Mouse (Mus musculus): ENCODE measurements around the gene Sgcd. TPM values are rescaled to one million over a fixed set of nuclear protein-coding genes. Genes with fewer than 3 reads are reported as not detected.
A peak's percentile ranks its signal among the peaks of the same experiment; 100 is the strongest.

Sgcd gene
- polyA plus RNA-seq, 1 experiment from 2014 or later, result 4.4 TPM

GRCm38 (mm10) chr11:47742806-47743205 is 246.0 kb downstream of the Sgcd start:
- no peaks in the 10 kb centered on the region for H3K27me3 ChIP-seq (ENCODE audit: control insufficient read depth, insufficient read depth, low read length)
- no peaks in the 10 kb centered on the region for H3K4me1 ChIP-seq (ENCODE audit: control insufficient read depth, insufficient read depth, low read length)
- H3K27ac ChIP-seq (ENCODE audit: low read length), result no peak overlapping the region
- 53% methylated on average over 2 of the region's 2 CpGs for WGBS
- no peaks in the 10 kb centered on the region for H3K9me3 ChIP-seq (replicated peaks; ENCODE audit: control insufficient read depth, low read length)
- no peaks in the 10 kb centered on the region for H3K36me3 ChIP-seq (ENCODE audit: control insufficient read depth, insufficient read depth, low read length)
- H3K9ac ChIP-seq (ENCODE audit: low read length), result no peak overlapping the region
- ATAC-seq (ENCODE audit: insufficient read depth, low FRiP score), result no peak
- H3K4me2 ChIP-seq (ENCODE audit: low read depth, low read length), result no peak overlapping the region
- H3K4me3 ChIP-seq (replicated peaks; ENCODE audit: low read length), result no peak overlapping the region

GRCm38 (mm10) chr11:47704930-47705787 is 283.6 kb downstream of the Sgcd start:
- Histone ChIP-seq H3K4me2 (ENCODE audit: low read depth, low read length) (no peak overlapping the region), H3K4me1 (ENCODE audit: control insufficient read depth, insufficient read depth, low read length) (no peaks in the 10 kb centered on the region), H3K9me3 (replicated peaks; ENCODE audit: control insufficient read depth, low read length) (no peaks in the 10 kb centered on the region), H3K4me3 (replicated peaks; ENCODE audit: low read length) (no peak overlapping the region), H3K27me3 (ENCODE audit: control insufficient read depth, insufficient read depth, low read length) (no peaks in the 10 kb centered on the region), H3K9ac (ENCODE audit: low read length) (no peak overlapping the region), H3K27ac (ENCODE audit: low read length) (no peak overlapping the region), H3K36me3 (ENCODE audit: control insufficient read depth, insufficient read depth, low read length) (no peaks in the 10 kb centered on the region)
- 46% methylated on average over 8 of the region's 8 CpGs for WGBS
- peak; percentile 76 for ATAC-seq (ENCODE audit: insufficient read depth, low FRiP score)

GRCm38 (mm10) chr11:47695611-47696010 is 293.2 kb downstream of the Sgcd start:
- no peak overlapping the region for H3K4me3 ChIP-seq (replicated peaks; ENCODE audit: low read length)
- H3K27me3 ChIP-seq (ENCODE audit: control insufficient read depth, insufficient read depth, low read length), result no peaks in the 10 kb centered on the region
- no peaks in the 10 kb centered on the region for H3K4me1 ChIP-seq (ENCODE audit: control insufficient read depth, insufficient read depth, low read length)
- H3K27ac ChIP-seq (ENCODE audit: low read length), result no peak overlapping the region
- H3K9me3 ChIP-seq (replicated peaks; ENCODE audit: control insufficient read depth, low read length), result no peaks in the 10 kb centered on the region
- 72% methylated on average over 1 of the region's 1 CpGs for WGBS
- H3K36me3 ChIP-seq (ENCODE audit: control insufficient read depth, insufficient read depth, low read length), result no peaks in the 10 kb centered on the region
- no peak overlapping the region for H3K4me2 ChIP-seq (ENCODE audit: low read depth, low read length)
- H3K9ac ChIP-seq (ENCODE audit: low read length), result no peak overlapping the region
- ATAC-seq (ENCODE audit: insufficient read depth, low FRiP score), result no peak

GRCm38 (mm10) chr11:47658135-47658534 is 330.6 kb downstream of the Sgcd start:
- no peak for ATAC-seq (ENCODE audit: insufficient read depth, low FRiP score)
- H3K4me2 ChIP-seq (ENCODE audit: low read depth, low read length), result no peak overlapping the region
- H3K4me3 ChIP-seq (replicated peaks; ENCODE audit: low read length), result no peak overlapping the region
- no peaks in the 10 kb centered on the region for H3K4me1 ChIP-seq (ENCODE audit: control insufficient read depth, insufficient read depth, low read length)
- 3% methylated on average over 1 of the region's 1 CpGs for WGBS
- no peak overlapping the region for H3K9ac ChIP-seq (ENCODE audit: low read length)
- no peaks in the 10 kb centered on the region for H3K27me3 ChIP-seq (ENCODE audit: control insufficient read depth, insufficient read depth, low read length)
- H3K36me3 ChIP-seq (ENCODE audit: control insufficient read depth, insufficient read depth, low read length), result no peaks in the 10 kb centered on the region
- no peaks in the 10 kb centered on the region for H3K9me3 ChIP-seq (replicated peaks; ENCODE audit: control insufficient read depth, low read length)
- H3K27ac ChIP-seq (ENCODE audit: low read length), result no peak overlapping the region

GRCm38 (mm10) chr11:47645911-47646310 is 342.9 kb downstream of the Sgcd start:
- no peak for ATAC-seq (ENCODE audit: insufficient read depth, low FRiP score)
- H3K36me3 ChIP-seq (ENCODE audit: control insufficient read depth, insufficient read depth, low read length), result no peaks in the 10 kb centered on the region
- H3K4me1 ChIP-seq (ENCODE audit: control insufficient read depth, insufficient read depth, low read length), result no peaks in the 10 kb centered on the region
- H3K4me2 ChIP-seq (ENCODE audit: low read depth, low read length), result no peak overlapping the region
- H3K9ac ChIP-seq (ENCODE audit: low read length), result no peak overlapping the region
- H3K27me3 ChIP-seq (ENCODE audit: control insufficient read depth, insufficient read depth, low read length), result no peaks in the 10 kb centered on the region
- H3K27ac ChIP-seq (ENCODE audit: low read length), result no peak overlapping the region
- H3K9me3 ChIP-seq (replicated peaks; ENCODE audit: control insufficient read depth, low read length), result no peaks in the 10 kb centered on the region
- H3K4me3 ChIP-seq (replicated peaks; ENCODE audit: low read length), result no peak overlapping the region

GRCm38 (mm10) chr11:47641567-47642259 is 347.1 kb downstream of the Sgcd start:
- H3K4me3 ChIP-seq (replicated peaks; ENCODE audit: low read length), result no peak overlapping the region
- H3K9ac ChIP-seq (ENCODE audit: low read length), result no peak overlapping the region
- no peak overlapping the region for H3K4me2 ChIP-seq (ENCODE audit: low read depth, low read length)
- no peaks in the 10 kb centered on the region for H3K4me1 ChIP-seq (ENCODE audit: control insufficient read depth, insufficient read depth, low read length)
- no peak for ATAC-seq (ENCODE audit: insufficient read depth, low FRiP score)
- no peak overlapping the region for H3K27ac ChIP-seq (ENCODE audit: low read length)
- no peaks in the 10 kb centered on the region for H3K9me3 ChIP-seq (replicated peaks; ENCODE audit: control insufficient read depth, low read length)
- 44% methylated on average over 2 of the region's 2 CpGs for WGBS
- no peaks in the 10 kb centered on the region for H3K27me3 ChIP-seq (ENCODE audit: control insufficient read depth, insufficient read depth, low read length)
- no peaks in the 10 kb centered on the region for H3K36me3 ChIP-seq (ENCODE audit: control insufficient read depth, insufficient read depth, low read length)

- Histone ChIP-seq H3K4me2 (ENCODE audit: low read depth, low read length) (no peak overlapping the region), H3K9me3 (replicated peaks; ENCODE audit: control insufficient read depth, low read length) (no peaks in the 10 kb centered on the region), H3K27me3 (ENCODE audit: control insufficient read depth, insufficient read depth, low read length) (no peaks in the 10 kb centered on the region), H3K27ac (ENCODE audit: low read length) (no peak overlapping the region), H3K4me3 (replicated peaks; ENCODE audit: low read length) (no peak overlapping the region), H3K4me1 (ENCODE audit: control insufficient read depth, insufficient read depth, low read length) (no peaks in the 10 kb centered on the region), H3K9ac (ENCODE audit: low read length) (no peak overlapping the region), H3K36me3 (ENCODE audit: control insufficient read depth, insufficient read depth, low read length) (no peaks in the 10 kb centered on the region)
- WGBS, result 30% methylated on average over 1 of the region's 1 CpGs
- no peak for ATAC-seq (ENCODE audit: insufficient read depth, low FRiP score)
Observed at GRCm38 (mm10) chr11:47640556-47640955, 348.2 kb downstream of the Sgcd start.

- ATAC-seq (ENCODE audit: insufficient read depth, low FRiP score), result no peak
- Histone ChIP-seq H3K4me2 (ENCODE audit: low read depth, low read length) (no peak overlapping the region), H3K27me3 (ENCODE audit: control insufficient read depth, insufficient read depth, low read length) (no peaks in the 10 kb centered on the region), H3K9ac (ENCODE audit: low read length) (no peak overlapping the region), H3K27ac (ENCODE audit: low read length) (no peak overlapping the region), H3K4me1 (ENCODE audit: control insufficient read depth, insufficient read depth, low read length) (no peaks in the 10 kb centered on the region), H3K9me3 (replicated peaks; ENCODE audit: control insufficient read depth, low read length) (no peaks in the 10 kb centered on the region), H3K4me3 (replicated peaks; ENCODE audit: low read length) (no peak overlapping the region), H3K36me3 (ENCODE audit: control insufficient read depth, insufficient read depth, low read length) (no peaks in the 10 kb centered on the region)
- WGBS, result 88% methylated on average over 2 of the region's 2 CpGs
Observed at GRCm38 (mm10) chr11:47630186-47630585, 358.6 kb downstream of the Sgcd start.

- no peaks in the 10 kb centered on the region for H3K9me3 ChIP-seq (replicated peaks; ENCODE audit: control insufficient read depth, low read length)
- ATAC-seq (ENCODE audit: insufficient read depth, low FRiP score), result no peak
- H3K27me3 ChIP-seq (ENCODE audit: control insufficient read depth, insufficient read depth, low read length), result no peaks in the 10 kb centered on the region
- WGBS, result 83% methylated on average over 4 of the region's 4 CpGs
- H3K4me3 ChIP-seq (replicated peaks; ENCODE audit: low read length), result no peak overlapping the region
- no peak overlapping the region for H3K27ac ChIP-seq (ENCODE audit: low read length)
- no peak overlapping the region for H3K9ac ChIP-seq (ENCODE audit: low read length)
- no peaks in the 10 kb centered on the region for H3K4me1 ChIP-seq (ENCODE audit: control insufficient read depth, insufficient read depth, low read length)
- no peaks in the 10 kb centered on the region for H3K36me3 ChIP-seq (ENCODE audit: control insufficient read depth, insufficient read depth, low read length)
- no peak overlapping the region for H3K4me2 ChIP-seq (ENCODE audit: low read depth, low read length)
Observed at GRCm38 (mm10) chr11:47609892-47610291, 378.9 kb downstream of the Sgcd start.

Data from stomach, embryonic 16.5 days (tissue).